Mouse (Mus musculus) intestine, embryonic 16.5 days (tissue): ENCODE data around the gene Lyg1. TPM values are rescaled to one million over a fixed set of nuclear protein-coding genes. Genes with fewer than 3 reads are reported as not detected.

ENCODE experiments used
- ATAC-seq: fragments of 200-750 bp; cut with Nextera tagmentation; 2 replicates; pipeline ENCODE4 v1.8.0; 2017; ENCODE audit warnings: moderate TSS enrichment, moderate library complexity
- H3K27ac ChIP-seq: fragments of 300-500 bp; sonication (generic); 2 replicates; pipeline ENCODE4 v1.5.1; 2014; ENCODE audit warnings: mild to moderate bottlenecking, low read length
- H3K27me3 ChIP-seq: fragments of 300-500 bp; sonication (generic); replicated peaks from 2 replicates; pipeline ENCODE4 v1.6.1; 2014; ENCODE audit warnings: low read length, control low read depth, mixed read lengths; ENCODE audit not compliant: control insufficient read depth, insufficient read depth
- H3K36me3 ChIP-seq: fragments of 300-500 bp; sonication (generic); 2 replicates; pipeline ENCODE4 v1.6.1; 2014; ENCODE audit warnings: low read length, control low read depth; ENCODE audit not compliant: control insufficient read depth, insufficient read depth
- H3K4me1 ChIP-seq: fragments of 300-500 bp; sonication (generic); 2 replicates; pipeline ENCODE4 v1.6.1; 2014; ENCODE audit warnings: low read length, control low read depth, mixed read lengths; ENCODE audit not compliant: control insufficient read depth, insufficient read depth
- H3K4me2 ChIP-seq: fragments of 300-500 bp; sonication (generic); 2 replicates; pipeline ENCODE4 v1.6.1; 2014; ENCODE audit warnings: low read depth, low read length, control low read depth
- H3K4me3 ChIP-seq: fragments of 300-500 bp; sonication (generic); 2 replicates; pipeline ENCODE4 v1.5.1; 2014; ENCODE audit warnings: mild to moderate bottlenecking, low read length
- H3K9ac ChIP-seq: fragments of 300-500 bp; sonication (generic); 2 replicates; pipeline ENCODE4 v1.6.1; 2014; ENCODE audit warnings: low read depth, low read length
- H3K9me3 ChIP-seq: fragments of 300-500 bp; sonication (generic); 2 replicates; pipeline ENCODE4 v1.6.1; 2016; ENCODE audit warnings: low read length, control low read depth; ENCODE audit not compliant: control insufficient read depth
- WGBS: fragments of 180-500 bp; shearing (Covaris S2); extraction: QIAGEN DNeasy Blood & Tissue Kit; methylation state at CpG from one replicate; pipeline ENCODE4 v1.1.7; 2014; 5-methylcytosine and 5-hydroxymethylcytosine counted together
- polyA plus RNA-seq: library from polyadenylated mRNA; unstranded; fragments of >200 nt; fragmentation: Nextera tagmentation; extraction: Ambion mirVana; gene quantifications from 2 replicates; pipeline ENCODE4 v1.2.1, GENCODE M21; 2015

Gene Lyg1
- polyA plus RNA-seq: not detected in 2 replicates

DNA sequence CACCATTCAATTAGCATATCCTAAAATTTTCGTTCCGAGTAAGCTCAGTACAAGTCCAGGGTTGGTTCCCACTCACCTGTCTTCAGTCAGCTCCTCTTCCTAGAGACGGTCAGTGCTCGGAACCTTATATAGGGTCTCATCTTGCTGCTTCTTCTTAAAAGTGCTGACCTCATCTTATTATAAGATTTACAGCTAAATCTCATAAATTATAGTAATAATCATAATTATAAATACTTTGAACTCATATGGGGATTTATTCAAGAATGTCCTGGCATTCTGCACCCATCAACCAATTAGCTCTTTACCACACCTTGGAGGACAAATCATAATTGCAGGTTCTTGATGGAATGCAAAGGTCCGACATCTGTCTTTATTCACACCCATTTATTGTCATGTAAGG lies at the start of gene Lyg1:
Gene Lyg1 (minus strand): TSS at position 101 of the 400 bp plus-strand sequence.
- H3K36me3 ChIP-seq: no peaks in the 10 kb centered on the region
- H3K27ac ChIP-seq: no peak within 1 kb of the TSS
- no peaks in the 10 kb centered on the region for H3K9me3 ChIP-seq
- 87% methylated on average over 5 of the region's 5 CpGs for WGBS
- H3K4me2 ChIP-seq: no peak within 1 kb of the TSS
- no peak for ATAC-seq
- H3K27me3 ChIP-seq: no peaks in the 10 kb centered on the region
- no peak within 1 kb of the TSS for H3K9ac ChIP-seq
- no peaks in the 10 kb centered on the region for H3K4me1 ChIP-seq
- H3K4me3 ChIP-seq: no peak within 1 kb of the TSS

DNA sequence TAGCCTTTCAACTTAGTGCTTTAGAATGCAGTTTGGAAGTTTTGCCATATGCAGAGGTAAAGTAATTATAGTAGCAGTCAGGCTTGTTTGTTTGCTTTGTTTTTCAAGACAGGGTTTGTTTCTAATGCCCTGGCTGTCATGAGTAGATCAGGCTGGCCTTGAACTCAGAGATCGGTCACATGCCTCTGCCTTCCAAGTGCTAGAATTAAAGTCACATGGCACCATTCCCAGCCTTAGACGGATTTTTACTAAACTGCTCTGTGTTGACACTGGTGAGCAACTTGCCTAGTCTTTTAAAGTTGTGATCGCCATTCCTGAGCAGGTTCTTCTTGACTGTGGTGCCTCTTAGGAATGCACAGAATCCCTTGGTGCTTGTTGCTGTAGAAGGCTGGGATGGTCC lies 49.2 kb upstream of the Lyg1 start:
- H3K9me3 ChIP-seq: no peaks in the 10 kb centered on the region
- ATAC-seq: no peak

DNA sequence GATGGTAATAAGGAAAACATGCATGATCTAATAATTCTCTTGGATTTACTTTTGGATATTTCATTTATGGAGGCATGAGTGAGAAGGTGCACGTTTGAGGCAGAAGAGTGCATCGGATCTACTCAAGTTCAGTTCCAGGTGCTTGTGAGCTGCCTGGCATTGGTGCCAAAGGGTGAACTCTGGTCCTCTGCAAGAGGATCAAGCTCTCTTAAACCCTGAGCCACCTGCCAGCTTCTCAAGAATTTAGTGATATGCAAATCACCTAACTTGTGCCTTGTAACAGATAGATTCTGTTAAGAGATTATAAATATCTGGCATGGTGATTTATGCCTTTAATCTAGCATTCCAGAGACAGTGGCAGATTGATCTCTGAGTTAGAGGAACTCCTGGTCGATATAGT lies 45.5 kb upstream of the Lyg1 start:
- 86% methylated on average over 3 of the region's 3 CpGs for WGBS
- no peaks in the 10 kb centered on the region for H3K27me3 ChIP-seq
- H3K4me1 ChIP-seq: peaks cover 11% of the 10 kb centered on the region
- no peak for ATAC-seq
- no peak overlapping the region for H3K27ac ChIP-seq
- no peak overlapping the region for H3K4me3 ChIP-seq
- H3K36me3 ChIP-seq: no peaks in the 10 kb centered on the region
- no peak overlapping the region for H3K4me2 ChIP-seq
- H3K9me3 ChIP-seq: no peaks in the 10 kb centered on the region
- H3K9ac ChIP-seq: no peak overlapping the region

More for the DNA sequence above, 49.2 kb upstream of the Lyg1 start:
- no peak overlapping the region for H3K27ac ChIP-seq
- H3K9ac ChIP-seq: no peak overlapping the region
- 68% methylated on average over 3 of the region's 3 CpGs for WGBS
- H3K4me1 ChIP-seq: no peaks in the 10 kb centered on the region; the same call in 1 of the 2 replicates
- no peak overlapping the region for H3K4me3 ChIP-seq
- H3K36me3 ChIP-seq: no peaks in the 10 kb centered on the region
- H3K4me2 ChIP-seq: no peak overlapping the region
- H3K27me3 ChIP-seq: no peaks in the 10 kb centered on the region

DNA sequence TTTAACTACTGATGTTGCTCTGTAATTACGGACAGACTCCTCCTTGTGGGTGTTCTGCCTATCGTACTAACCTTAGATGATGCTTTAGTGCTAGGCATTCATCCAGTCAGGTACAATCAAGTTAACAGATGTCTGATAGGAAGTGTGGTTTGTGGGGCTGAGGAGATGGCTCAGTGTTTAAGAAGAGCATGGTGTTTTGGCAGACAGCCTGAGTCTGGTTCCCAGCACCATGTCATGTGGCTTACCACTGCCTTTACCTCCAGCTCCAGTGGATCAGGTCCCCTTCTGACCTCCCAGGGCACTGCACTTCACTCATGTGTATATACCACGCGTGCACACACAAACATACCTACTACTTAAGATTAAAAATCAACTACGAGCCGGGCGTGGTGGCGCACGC lies 44.4 kb upstream of the Lyg1 start:
- Histone ChIP-seq H3K9ac (no peak overlapping the region), H3K27ac (no peak overlapping the region), H3K4me1 (peaks cover 11% of the 10 kb centered on the region), H3K9me3 (no peaks in the 10 kb centered on the region), H3K27me3 (no peaks in the 10 kb centered on the region), H3K36me3 (no peaks in the 10 kb centered on the region), H3K4me2 (no peak overlapping the region), H3K4me3 (no peak overlapping the region)
- WGBS: 94% methylated on average over 9 of the region's 9 CpGs
- ATAC-seq: no peak

DNA sequence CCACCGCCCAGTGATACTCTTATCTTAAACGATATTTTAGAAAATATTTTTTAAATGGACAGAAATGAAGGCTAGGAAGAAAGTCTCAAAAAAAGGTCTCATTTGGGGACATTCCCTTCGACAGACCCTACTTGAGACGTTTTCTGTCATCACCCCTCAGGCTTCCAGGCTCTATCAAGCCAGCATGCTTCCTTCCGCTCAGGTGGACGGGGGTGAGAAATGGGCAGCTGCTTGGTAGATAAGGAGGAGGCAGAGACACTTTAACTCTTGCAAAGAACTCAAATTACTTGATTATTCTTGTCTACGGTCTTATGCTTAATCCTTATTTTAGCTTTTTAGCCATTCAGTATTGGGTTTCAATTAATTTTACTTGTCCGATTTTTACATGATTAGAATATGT lies 43.3 kb upstream of the Lyg1 start:
- Histone ChIP-seq H3K27ac (no peak overlapping the region), H3K36me3 (no peaks in the 10 kb centered on the region), H3K9me3 (no peaks in the 10 kb centered on the region), H3K9ac (no peak overlapping the region), H3K4me1 (peaks cover 17% of the 10 kb centered on the region), H3K4me2 (no peak overlapping the region), H3K4me3 (no peak overlapping the region), H3K27me3 (no peaks in the 10 kb centered on the region)
- ATAC-seq: no peak
- 87% methylated on average over 8 of the region's 8 CpGs for WGBS

DNA sequence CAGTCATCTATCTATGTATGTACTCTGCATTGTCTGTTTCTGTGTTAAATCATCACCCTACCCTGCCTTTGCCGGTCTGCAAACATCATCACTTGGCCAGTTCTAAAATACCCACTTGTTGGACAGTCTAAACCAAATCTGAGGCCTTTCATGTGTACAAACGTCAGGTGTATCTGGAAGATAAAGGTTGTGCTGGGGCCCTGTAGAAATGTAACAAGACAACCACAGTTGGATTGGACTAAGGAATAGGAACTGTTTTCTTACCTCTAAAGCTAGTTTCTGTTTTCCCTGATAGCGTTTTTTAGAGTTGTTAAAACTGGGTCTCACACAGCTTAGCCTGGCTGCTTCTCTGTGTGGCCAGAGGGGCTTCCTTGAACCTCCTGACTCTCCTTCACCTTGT lies 42.0 kb upstream of the Lyg1 start:
- Histone ChIP-seq H3K27ac (no peak overlapping the region; the same call in 1 of the 2 replicates), H3K9ac (peak overlapping the region; percentile 19; the same call in 1 of the 2 replicates), H3K4me1 (peaks cover 17% of the 10 kb centered on the region), H3K9me3 (no peaks in the 10 kb centered on the region), H3K4me2 (peak overlapping the region; percentile 59), H3K36me3 (0 out of 2 replicates have a peak, but pooled peaks cover 4% of the 10 kb centered on the region), H3K27me3 (no peaks in the 10 kb centered on the region), H3K4me3 (peak overlapping the region; percentile 9; the same call in 1 of the 2 replicates)
- WGBS: 68% methylated on average over 3 of the region's 3 CpGs
- no peak for ATAC-seq

DNA sequence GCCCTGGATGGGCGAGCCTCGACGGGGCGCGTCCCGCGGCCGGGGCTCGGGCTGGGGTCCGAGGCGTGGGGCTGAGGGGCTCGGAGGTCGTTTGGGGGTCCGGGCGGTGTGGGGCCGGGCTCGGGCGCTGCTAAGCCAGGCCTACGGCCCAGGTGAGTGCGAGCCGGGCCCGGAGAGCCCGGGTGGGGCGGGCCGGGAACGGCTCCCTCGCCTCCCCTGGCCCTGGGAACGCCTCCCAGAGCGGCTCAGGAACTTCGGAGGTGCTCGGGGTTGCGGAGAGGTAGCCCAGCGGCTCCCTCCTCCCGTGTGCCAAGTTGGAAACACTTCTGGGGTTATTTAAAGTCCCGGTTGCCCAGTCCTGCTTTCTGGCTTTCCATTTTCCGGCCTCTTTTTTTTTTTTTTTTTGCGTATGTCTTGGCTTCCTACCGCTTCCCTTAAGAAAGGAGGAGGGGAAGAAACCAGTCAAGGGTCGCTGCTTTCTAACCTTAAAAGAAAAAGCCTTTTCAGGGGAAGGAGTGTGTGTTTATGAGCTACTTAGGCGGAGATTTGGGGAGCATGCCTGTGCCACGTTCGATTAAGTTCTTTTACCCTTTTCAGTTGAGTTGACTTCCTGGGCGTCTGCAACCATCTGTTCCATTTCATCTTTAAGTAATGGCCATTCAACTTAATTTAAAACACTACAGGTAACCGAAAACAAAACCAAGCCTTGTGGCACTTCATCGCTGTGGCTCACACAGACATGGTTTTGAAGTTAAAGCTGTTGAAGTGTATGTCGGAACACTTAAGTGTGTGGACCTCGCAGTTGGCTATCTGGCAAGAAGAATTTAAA lies 41.0 kb upstream of the Lyg1 start:
- 3% methylated on average over 43 of the region's 47 CpGs for WGBS
- H3K36me3 ChIP-seq: peaks cover 8% of the 10 kb centered on the region; the same call in 1 of the 2 replicates
- H3K4me2 ChIP-seq: peak overlapping the region; percentile 59
- H3K9ac ChIP-seq: peak overlapping the region; percentile 95
- no peaks in the 10 kb centered on the region for H3K27me3 ChIP-seq
- no peaks in the 10 kb centered on the region for H3K9me3 ChIP-seq
- peak overlapping the region; percentile 94 for H3K4me3 ChIP-seq
- H3K4me1 ChIP-seq: peaks cover 17% of the 10 kb centered on the region
- peak overlapping the region; percentile 92 for H3K27ac ChIP-seq
- ATAC-seq: peak; percentile 60

DNA sequence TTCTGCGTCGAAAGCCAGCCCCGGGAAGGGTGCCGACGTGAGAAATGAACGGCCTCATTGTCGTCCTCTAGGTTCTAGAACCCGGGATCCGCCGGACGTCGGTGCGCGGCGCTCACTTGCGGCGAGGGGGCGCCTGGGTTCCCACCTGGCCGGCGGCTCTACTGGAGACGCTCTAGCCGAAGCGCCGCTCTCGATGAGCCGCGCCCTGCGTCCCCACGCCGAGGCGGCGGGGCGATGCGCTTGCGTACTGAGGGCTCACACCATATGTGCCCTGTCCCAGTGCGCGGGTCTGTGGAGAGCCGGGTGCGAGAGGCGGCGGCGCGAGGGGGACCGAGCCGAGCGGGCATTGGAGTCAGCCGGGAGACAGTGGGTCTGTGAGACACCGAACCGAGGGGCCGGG lies 40.3 kb upstream of the Lyg1 start, which contains the start of the genes Txndc9 and Eif5b:
Gene Txndc9 (minus strand): TSS at position 27 of the 400 bp plus-strand sequence.
Gene Eif5b (plus strand): TSS at position 144 of the 400 bp plus-strand sequence.
- no peaks in the 10 kb centered on the region for H3K9me3 ChIP-seq
- H3K27ac ChIP-seq: peak within 1 kb of the TSS; percentile 92
- WGBS: under 1% methylated on average over 50 of the region's 50 CpGs
- peaks cover 8% of the 10 kb centered on the region; the same call in 1 of the 2 replicates for H3K36me3 ChIP-seq
- H3K27me3 ChIP-seq: no peaks in the 10 kb centered on the region
- peak within 1 kb of the TSS; percentile 94 for H3K4me3 ChIP-seq
- ATAC-seq: peak; percentile 93
- H3K9ac ChIP-seq: peak within 1 kb of the TSS; percentile 95
- H3K4me2 ChIP-seq: peak within 1 kb of the TSS; percentile 78
- H3K4me1 ChIP-seq: peaks cover 17% of the 10 kb centered on the region

DNA sequence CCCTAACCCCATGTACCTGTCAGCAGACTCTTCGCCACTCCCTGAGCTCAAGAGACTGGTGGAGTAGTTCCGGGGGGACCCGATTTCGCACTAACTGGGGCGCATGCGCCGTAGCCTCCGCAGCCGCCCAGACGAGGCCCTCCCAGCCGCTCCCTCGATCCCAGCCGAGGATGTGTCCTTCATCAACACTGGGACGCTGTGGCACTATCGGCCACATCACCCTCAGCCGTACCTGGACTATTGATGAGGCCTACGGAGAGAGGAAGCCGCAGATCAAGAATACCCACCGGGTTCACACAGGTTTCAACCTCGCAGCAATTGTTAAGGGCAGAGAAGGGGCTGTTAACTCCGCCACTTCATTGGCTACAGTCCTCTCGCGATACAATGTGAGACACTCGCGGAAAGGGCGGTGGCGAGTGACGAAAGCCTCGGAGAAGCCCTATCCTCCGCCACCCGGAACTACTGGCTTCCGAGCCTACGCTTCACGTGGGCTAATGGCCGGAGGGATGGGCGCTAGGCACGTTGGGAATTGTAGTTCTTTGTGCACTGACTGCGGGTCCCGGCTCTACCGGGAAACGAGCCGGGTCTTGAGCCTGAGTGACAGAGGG lies 39.4 kb upstream of the Lyg1 start:
- WGBS: under 1% methylated on average over 42 of the region's 42 CpGs
- Histone ChIP-seq H3K27me3 (no peaks in the 10 kb centered on the region), H3K27ac (peak overlapping the region; percentile 92), H3K4me2 (peak overlapping the region; percentile 78), H3K4me3 (peak overlapping the region; percentile 94), H3K36me3 (peaks cover 9% of the 10 kb centered on the region; the same call in 1 of the 2 replicates), H3K9ac (peak overlapping the region; percentile 95), H3K4me1 (peaks cover 17% of the 10 kb centered on the region), H3K9me3 (no peaks in the 10 kb centered on the region)
- ATAC-seq: peak; percentile 94
